Mouse (Mus musculus): ENCODE data around the gene Acat2. TPM values are rescaled to one million over a fixed set of nuclear protein-coding genes. Genes with fewer than 3 reads are reported as not detected.

The Acat2 gene
- polyA plus RNA-seq (2012; ENCODE audit: low replicate concordance): 1.2 and 2.2 TPM in 2 replicates

DNA sequence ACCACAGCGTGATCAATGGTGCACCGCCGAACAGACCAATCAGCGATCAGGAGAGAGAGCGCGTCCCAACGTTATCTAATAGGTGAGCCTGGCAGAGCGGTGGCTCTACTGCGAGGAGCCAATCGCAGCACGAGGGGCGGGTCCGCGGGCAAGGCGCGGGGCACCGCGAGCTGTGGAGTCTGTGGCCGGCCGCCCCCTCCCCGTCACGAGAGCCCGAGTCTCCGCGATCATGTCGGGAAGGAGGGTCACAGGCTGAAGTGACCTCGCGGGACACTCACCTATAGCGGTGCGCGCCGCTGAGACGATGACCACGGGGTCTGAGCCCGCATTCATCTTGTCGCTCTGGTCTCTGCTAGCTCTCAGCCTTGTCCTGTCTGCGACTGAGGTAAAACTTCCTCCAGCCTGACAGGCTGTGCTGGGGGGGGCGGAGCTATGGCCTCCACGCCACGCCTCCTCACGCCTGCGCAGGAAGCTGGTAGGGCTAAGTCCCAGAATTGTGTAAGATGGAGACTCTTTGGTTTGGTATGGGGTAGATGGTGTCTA is at the start of gene Acat2:
Acat2 (minus strand) TSS at position 417 of the 543 bp plus-strand sequence.

DNA sequence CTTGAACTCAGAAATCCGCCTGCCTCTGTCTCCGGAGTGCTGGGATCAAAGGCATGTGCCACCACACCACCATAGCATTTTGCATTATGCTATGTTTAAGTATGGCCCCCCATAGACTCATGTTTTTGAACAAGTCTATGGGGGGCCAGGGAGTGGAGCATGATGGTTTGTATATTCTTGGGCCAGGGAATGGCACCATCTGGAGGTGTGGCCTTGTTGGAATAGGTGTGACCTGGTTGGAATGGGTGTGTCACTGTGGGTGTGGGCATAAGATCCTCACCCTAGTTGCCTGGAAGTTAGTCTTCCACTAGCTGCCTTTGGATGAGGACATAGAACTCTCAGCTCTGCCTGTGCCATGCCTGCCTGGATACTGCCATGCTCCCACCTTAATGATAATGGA is 46.0 kb upstream of the Acat2 start, which contains the start of gene Sod2:
Sod2 (plus strand) TSS at position 301 of the 400 bp plus-strand sequence.

DNA sequence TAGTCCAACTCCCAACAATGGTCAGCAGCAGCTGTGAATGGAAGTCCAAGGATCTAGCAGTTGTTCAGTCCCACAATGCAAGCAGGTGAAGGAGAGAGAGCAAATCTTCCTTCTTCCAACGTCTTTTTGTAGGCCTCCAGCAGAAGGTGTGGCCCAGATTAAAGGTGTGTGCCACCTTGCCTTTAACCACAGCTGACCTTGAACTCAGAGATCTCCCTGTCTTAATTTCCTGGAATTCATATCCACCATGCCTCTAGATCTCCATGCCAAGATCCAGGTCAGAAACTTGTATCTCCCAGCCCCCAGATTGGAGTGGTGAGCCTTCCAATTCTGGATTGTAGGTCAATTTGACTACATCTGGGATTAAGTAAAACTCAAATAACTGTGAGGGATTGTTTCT is 33.5 kb upstream of the Acat2 start, which contains the start of gene Wtap:
Wtap (minus strand) TSS at position 101 of the 400 bp plus-strand sequence.

DNA sequence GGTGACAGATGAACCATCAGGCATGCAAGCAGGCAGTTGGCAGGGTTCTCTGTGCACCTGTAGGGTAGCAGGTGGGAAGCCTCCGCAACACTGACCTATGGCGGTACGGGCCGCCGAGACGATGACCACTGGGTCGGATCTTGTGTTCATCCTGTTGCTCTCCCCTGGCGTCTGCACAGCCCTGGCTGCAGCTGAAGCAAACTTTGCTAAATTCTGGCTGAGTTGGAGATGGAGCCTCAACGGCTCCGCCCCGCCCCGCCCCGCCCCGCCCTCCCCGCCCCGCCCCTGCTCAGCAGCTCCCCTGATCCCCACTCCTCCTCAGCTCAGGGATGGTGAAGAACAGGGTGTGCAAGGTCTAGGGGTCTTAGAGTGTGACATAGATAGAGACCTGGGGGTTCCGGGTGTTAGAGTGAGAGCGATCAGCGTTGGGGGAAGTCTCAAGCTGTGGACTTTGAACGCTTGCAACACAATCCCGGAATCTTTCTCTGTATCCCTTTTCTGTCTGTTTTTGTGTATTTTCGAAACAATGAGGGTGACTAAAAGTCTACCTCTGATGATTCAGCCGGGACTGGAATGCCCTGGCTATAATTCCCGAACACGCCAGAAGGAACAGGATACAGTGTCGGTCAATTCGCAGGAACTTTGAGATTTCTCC is 20.3 kb downstream of the Acat2 start, which contains the start of gene Acat3:
Acat3 (minus strand) TSS at position 450 of the 655 bp plus-strand sequence.

DNA sequence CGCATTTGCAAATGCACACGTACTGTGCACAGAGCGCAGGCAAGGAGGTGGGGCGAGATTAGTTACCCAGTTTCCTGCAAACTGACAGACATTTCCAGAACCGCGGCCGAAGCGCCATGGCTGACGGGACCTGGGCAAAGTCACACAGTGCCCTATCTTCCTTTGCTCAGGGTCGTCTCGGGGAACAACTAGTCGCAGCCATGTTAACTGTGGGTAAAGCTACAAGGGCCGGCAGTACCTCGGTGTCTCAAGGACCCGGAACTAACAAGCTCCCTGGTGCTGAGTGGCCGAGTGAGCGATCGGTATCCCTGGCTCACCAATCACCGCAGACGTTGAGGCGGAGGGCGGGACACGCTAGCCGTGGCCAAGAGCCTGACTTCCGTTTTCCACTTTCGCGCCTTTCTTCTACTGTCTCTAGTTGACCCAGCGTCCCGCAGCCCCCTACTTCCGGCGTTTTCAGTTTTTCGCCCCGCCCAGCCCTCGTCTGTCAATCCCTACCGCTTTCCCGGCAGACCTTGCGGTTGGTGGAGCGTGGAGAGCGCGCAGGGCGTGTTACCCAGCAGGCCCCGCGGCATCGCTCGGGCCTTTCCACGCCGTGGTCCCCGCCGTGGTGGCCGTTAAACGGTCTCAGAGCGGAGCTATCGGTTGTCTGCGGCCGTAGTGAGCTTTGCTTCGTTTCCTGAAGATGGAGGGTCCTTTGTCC is 44.5 kb downstream of the Acat2 start, which contains the start of gene Mrpl18:
Mrpl18 (minus strand) TSS at position 465 of the 703 bp plus-strand sequence.

DNA sequence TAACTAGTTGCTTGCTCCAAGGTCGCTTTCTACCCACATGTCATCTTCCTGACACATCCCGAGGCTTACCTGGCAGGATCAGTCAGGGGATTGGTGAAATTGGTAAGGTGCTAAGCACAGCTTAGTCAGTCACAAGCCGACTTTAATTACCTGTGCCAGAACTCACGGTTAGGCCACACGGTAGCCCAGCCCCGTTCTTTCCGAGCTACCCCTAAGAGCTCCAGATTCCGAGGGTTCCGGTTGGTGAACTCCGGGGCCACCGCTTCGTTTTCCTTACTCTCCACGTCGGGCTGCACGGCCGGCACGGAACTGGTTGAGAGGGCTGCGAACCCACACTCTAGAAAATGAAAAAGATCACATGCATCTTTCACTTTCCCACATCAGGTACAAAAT is 45.1 kb downstream of the Acat2 start, which contains the start of gene Tcp1:
Tcp1 (plus strand) TSS at position 214 of the 393 bp plus-strand sequence.

DNA sequence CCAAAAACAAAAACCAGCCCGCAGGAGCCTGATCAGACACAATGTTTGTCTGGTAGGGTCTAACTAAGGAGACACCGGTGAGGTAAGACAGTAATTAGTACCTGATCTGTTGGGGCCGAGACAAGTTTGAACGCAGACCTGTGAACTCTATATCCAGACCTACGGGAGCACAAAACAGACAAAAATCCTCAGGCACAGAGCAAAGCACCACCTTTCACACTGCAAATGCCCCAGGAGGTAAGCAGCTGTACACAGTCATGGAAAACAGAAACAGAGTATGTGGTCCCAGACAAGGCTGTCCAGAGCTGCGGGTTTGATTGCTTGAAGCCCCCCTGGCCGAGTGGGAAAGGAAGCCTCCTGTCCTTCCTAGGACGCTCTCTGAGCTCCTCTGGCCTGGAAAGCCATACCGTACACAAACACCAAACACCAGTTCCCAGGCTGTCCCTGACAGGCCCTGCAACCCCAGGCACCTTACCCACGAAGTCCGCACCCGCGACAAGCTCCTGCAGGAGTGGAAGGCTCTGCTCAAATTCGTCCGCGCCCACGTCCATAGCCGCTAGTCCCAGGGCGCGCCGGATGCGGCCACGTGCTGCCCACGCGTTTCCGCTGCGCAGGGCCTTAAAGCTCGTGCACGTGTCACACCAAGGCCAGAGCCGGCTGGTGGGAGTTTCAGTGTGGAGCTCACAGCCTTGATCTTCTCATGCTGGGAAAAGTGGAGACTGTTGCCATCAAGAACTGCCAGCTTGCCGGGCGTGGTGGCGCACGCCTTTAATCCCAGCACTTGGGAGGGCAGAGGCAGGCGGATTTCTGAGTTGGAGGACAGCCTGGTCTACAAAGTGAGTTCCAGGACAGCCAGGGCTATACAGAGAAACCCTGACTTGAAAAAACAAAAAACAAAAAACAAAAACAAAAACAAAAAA is 50.9 kb downstream of the Acat2 start, which contains the start of gene Pnldc1:
Pnldc1 (minus strand) TSS at position 870 of the 920 bp plus-strand sequence.

Other genes with a start within 250 kb of the Acat2 start
- 3.1 and 4.5 TPM in 2 replicates for gene Igf2r, start 191.1 kb downstream of the Acat2 start, polyA plus RNA-seq (2012; ENCODE audit: low replicate concordance)
- not detected in 2 replicates for gene Mas1, start 92.6 kb downstream of the Acat2 start, polyA plus RNA-seq (2012; ENCODE audit: low replicate concordance)
- not detected in 2 replicates for gene Mrgprh, start 84.7 kb downstream of the Acat2 start, polyA plus RNA-seq (2012; ENCODE audit: low replicate concordance)
- gene Pnldc1, start 50.5 kb downstream of the Acat2 start, polyA plus RNA-seq (2012; ENCODE audit: low replicate concordance): 0.51 and 0.82 TPM in 2 replicates
- 7.2 and 49.7 TPM in 2 replicates for gene Tcp1, start 45.0 kb downstream of the Acat2 start, polyA plus RNA-seq (2012; ENCODE audit: low replicate concordance)
- gene Mrpl18, start 44.4 kb downstream of the Acat2 start, polyA plus RNA-seq (2012; ENCODE audit: low replicate concordance): 16.2 and 51.3 TPM in 2 replicates
- not detected in 2 replicates for gene Acat3, start 20.1 kb downstream of the Acat2 start, polyA plus RNA-seq (2012; ENCODE audit: low replicate concordance)
- gene Wtap, start 33.4 kb upstream of the Acat2 start, polyA plus RNA-seq (2012; ENCODE audit: low replicate concordance): 17.9 and 19.2 TPM in 2 replicates
- 283 and 458 TPM in 2 replicates for gene Sod2, start 46.1 kb upstream of the Acat2 start, polyA plus RNA-seq (2012; ENCODE audit: low replicate concordance)
- not detected in 2 replicates for gene Gpr31b, start 91.5 kb upstream of the Acat2 start, polyA plus RNA-seq (2012; ENCODE audit: low replicate concordance)
- gene Tcp10b, start 100.4 kb upstream of the Acat2 start, polyA plus RNA-seq (2012; ENCODE audit: low replicate concordance): not detected in 2 replicates
- not detected in 2 replicates for gene Unc93a, start 171.1 kb upstream of the Acat2 start, polyA plus RNA-seq (2012; ENCODE audit: low replicate concordance)

Measured in leukemia stem cell, adult 10-12 weeks (primary cell).